Mouse (Mus musculus) liver, embryonic 13.5 days (tissue): ENCODE data around the gene Carns1. TPM values are rescaled to one million over a fixed set of nuclear protein-coding genes. Genes with fewer than 3 reads are reported as not detected.

ENCODE experiments used
- ATAC-seq: fragments of 200-750 bp; cut with Nextera tagmentation; 2 replicates; pipeline ENCODE4 v1.8.0; 2017; ENCODE audit warnings: low read depth, mild to moderate bottlenecking, moderate number of reproducible peaks, moderate library complexity
- DNase-seq: peaks from one replicate; pipeline ENCODE4 v3.0.0; 2022
- H3K27ac ChIP-seq: fragments of 300-500 bp; sonication (generic); 2 replicates; pipeline ENCODE4 v1.5.1; 2015; ENCODE audit warnings: moderate library complexity, mild to moderate bottlenecking, inconsistent platforms
- H3K27me3 ChIP-seq: fragments of 300-500 bp; sonication (generic); 2 replicates; pipeline ENCODE4 v1.6.1; 2015; ENCODE audit warnings: mild to moderate bottlenecking, inconsistent platforms
- H3K36me3 ChIP-seq: fragments of 300-500 bp; sonication (generic); 2 replicates; pipeline ENCODE4 v1.6.1; 2015; ENCODE audit warnings: mild to moderate bottlenecking, inconsistent platforms
- H3K4me1 ChIP-seq: fragments of 300-500 bp; sonication (generic); replicated peaks from 2 replicates; pipeline ENCODE4 v1.6.1; 2015; ENCODE audit warnings: inconsistent platforms
- H3K4me2 ChIP-seq: fragments of 300-500 bp; sonication (generic); 2 replicates; pipeline ENCODE4 v1.6.1; 2015; ENCODE audit warnings: inconsistent platforms, mild to moderate bottlenecking, moderate library complexity
- H3K4me3 ChIP-seq: fragments of 300-500 bp; sonication (generic); replicated peaks from 2 replicates; pipeline ENCODE4 v1.5.1; 2015; ENCODE audit warnings: mild to moderate bottlenecking, inconsistent platforms
- H3K9ac ChIP-seq: fragments of 300-500 bp; sonication (generic); 2 replicates; pipeline ENCODE4 v1.6.1; 2015; ENCODE audit warnings: mild to moderate bottlenecking, inconsistent platforms
- H3K9me3 ChIP-seq: fragments of 300-500 bp; sonication (generic); replicated peaks from 2 replicates; pipeline ENCODE4 v1.6.1; 2016; ENCODE audit warnings: inconsistent platforms
- WGBS: fragments of 180-500 bp; shearing (Covaris S2); methylation state at CpG from one replicate; pipeline ENCODE4 v1.1.7; 2015; ENCODE audit not compliant: insufficient replicate concordance; 5-methylcytosine and 5-hydroxymethylcytosine counted together
- polyA plus RNA-seq: library from polyadenylated mRNA; unstranded; fragments of >200 nt; fragmentation: Nextera tagmentation; extraction: Ambion mirVana; gene quantifications from 2 replicates; pipeline ENCODE4 v1.2.1, GENCODE M21; 2015

Gene Carns1
- polyA plus RNA-seq, 1 experiment from 2014 or later, result 0.43 TPM

DNA sequence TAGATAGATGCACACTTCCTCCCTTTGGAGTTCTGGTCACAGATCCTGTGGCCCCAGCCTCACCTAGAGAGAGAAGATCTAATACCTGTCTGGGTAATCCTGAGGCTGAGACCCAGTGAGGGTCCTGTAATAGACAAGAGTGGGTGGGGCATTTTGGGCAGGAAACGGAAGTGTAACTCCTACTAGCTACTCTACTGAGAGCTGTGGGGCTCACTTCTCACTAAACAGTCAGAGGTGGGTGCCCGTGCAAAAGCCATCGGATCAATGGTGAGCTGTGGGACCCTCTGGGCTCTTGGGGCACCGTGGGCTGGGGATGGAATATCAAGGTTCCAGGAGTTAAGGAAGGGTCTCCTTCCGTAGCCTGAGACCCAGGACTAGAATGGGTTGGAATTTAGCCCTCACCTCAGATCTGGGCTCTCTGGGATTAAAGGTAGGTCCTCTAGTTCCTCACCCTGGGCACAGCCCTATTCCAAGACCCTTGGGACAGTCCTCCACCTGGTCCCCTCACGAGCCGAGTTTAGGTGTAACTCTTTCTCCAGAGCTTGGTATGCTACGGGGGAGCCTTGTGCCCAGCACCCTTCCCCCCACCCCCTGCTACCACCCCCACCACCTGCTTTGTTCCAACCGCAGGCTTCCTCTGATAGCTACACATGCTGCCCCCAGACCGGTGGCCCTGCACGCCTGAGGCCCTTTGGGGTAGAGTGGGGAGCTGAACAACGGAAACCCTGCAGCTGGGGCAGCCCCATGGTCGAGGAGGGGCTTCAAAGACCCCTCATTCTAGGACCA is 20.6 kb downstream of the Carns1 start:
- Histone ChIP-seq H3K4me3 (peak overlapping the region; percentile 33), H3K4me2 (peak overlapping the region; percentile 41), H3K27me3 (no peaks in the 10 kb centered on the region), H3K4me1 (peaks cover 54% of the 10 kb centered on the region), H3K27ac (peak overlapping the region; percentile 55), H3K36me3 (peaks cover 82% of the 10 kb centered on the region), H3K9me3 (no peaks in the 10 kb centered on the region), H3K9ac (peak overlapping the region; percentile 51)
- peak; percentile 22; the same call in 1 of the 2 replicates for ATAC-seq
- no peak for DNase-seq
- WGBS, result 25% methylated on average over 13 of the region's 13 CpGs

DNA sequence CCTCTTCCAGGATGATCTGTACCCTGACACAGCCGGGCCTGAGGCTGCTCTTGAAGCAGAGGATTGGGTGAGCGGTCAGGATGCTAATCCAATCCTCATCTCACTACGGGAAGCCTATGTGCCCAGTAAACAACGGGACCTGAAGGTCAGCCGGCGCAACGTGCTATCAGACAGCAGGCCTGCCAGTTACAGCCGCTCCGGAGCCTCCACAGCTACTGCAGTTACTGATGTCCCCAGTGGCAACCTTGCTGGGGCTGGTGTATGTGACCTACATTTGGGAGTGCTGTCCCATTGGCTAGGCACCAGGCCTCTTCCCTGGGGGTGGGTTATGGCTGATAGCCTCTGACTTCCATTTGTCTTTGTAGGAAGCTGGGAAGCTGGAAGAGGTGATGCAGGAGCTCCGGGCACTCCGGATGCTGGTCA is 22.0 kb downstream of the Carns1 start, which contains the start of gene Ptprcap:
TSS of gene Ptprcap (plus strand) at position 373 of the 423 bp plus-strand sequence.
- peak within 1 kb of the TSS; percentile 51 for H3K9ac ChIP-seq
- ATAC-seq, result no peak

GRCm38 (mm10) chr19:4152445-4153231 is 22.6 kb downstream of the Carns1 start:
- WGBS, result 79% methylated on average over 8 of the region's 8 CpGs
- peaks cover 62% of the 10 kb centered on the region for H3K36me3 ChIP-seq
- H3K27me3 ChIP-seq, result no peaks in the 10 kb centered on the region

More for the DNA sequence above, 22.0 kb downstream of the Carns1 start, which contains the start of gene Ptprcap:
- Histone ChIP-seq H3K36me3 (peaks cover 68% of the 10 kb centered on the region), H3K9me3 (no peaks in the 10 kb centered on the region), H3K4me2 (peak within 1 kb of the TSS; percentile 41; the same call in 1 of the 2 replicates), H3K27me3 (no peaks in the 10 kb centered on the region), H3K4me1 (peaks cover 66% of the 10 kb centered on the region), H3K27ac (peak within 1 kb of the TSS; percentile 55; the same call in 1 of the 2 replicates), H3K4me3 (peak within 1 kb of the TSS; percentile 33; the same call in 1 of the 2 replicates)
- no peak for DNase-seq
- WGBS, result 78% methylated on average over 11 of the region's 11 CpGs

DNA sequence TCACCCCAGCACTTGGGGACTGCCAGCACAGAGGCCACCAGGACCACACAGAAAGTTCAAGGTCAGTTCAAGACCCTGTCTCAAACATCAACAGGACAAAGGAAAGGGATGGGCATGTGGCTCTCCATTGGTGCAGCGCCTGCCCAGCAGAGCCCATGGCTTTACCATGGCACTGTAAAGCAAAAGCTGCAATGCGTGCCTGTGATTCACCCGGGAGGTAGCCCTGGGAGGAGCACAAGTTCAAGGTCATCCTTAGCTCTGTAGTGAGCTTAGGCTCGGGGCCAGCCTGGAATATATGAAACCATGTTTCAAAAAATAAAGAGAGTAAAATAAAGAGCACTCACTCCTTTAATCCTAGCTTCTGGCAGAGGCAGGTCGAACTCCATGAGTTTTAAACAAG is 23.4 kb downstream of the Carns1 start:
- ATAC-seq (no peak), DNase-seq (no peak)
- Histone ChIP-seq H3K4me1 (peaks cover 77% of the 10 kb centered on the region), H3K9me3 (no peaks in the 10 kb centered on the region), H3K9ac (no peak overlapping the region), H3K36me3 (peaks cover 55% of the 10 kb centered on the region), H3K27ac (no peak overlapping the region), H3K4me3 (no peak overlapping the region), H3K27me3 (no peaks in the 10 kb centered on the region), H3K4me2 (no peak overlapping the region)
- WGBS, result 75% methylated on average over 5 of the region's 5 CpGs

More at GRCm38 (mm10) chr19:4152445-4153231, 22.6 kb downstream of the Carns1 start:
- H3K4me1 ChIP-seq, result peaks cover 72% of the 10 kb centered on the region
- no peak overlapping the region for H3K27ac ChIP-seq
- no peaks in the 10 kb centered on the region for H3K9me3 ChIP-seq
- no peak overlapping the region for H3K4me2 ChIP-seq
- DNase-seq (no peak), ATAC-seq (no peak)
- H3K4me3 ChIP-seq, result no peak overlapping the region
- H3K9ac ChIP-seq, result no peak overlapping the region

DNA sequence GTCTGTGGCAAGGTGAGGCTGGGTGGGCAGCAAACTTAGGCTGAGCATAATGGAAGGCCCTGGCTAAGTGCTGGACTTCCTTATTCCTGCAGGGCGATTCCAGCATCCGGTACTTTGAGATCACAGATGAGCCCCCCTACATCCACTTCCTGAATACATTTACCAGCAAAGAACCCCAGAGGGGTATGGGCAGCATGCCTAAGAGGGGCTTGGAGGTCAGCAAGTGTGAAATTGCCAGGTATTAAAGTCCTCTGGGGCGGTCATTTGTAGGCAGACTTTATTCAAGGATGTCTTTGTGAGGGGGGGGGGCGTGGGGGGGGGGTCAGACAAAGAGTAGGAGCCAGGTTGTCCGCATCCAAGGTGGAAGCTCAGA is 23.8 kb downstream of the Carns1 start:
- H3K9me3 ChIP-seq, result no peaks in the 10 kb centered on the region
- H3K4me2 ChIP-seq, result no peak overlapping the region
- H3K4me3 ChIP-seq, result no peak overlapping the region
- no peak overlapping the region for H3K27ac ChIP-seq
- ATAC-seq (no peak), DNase-seq (no peak)
- peaks cover 51% of the 10 kb centered on the region for H3K36me3 ChIP-seq
- H3K27me3 ChIP-seq, result no peaks in the 10 kb centered on the region
- WGBS, result 67% methylated on average over 5 of the region's 5 CpGs
- no peak overlapping the region for H3K9ac ChIP-seq
- peaks cover 77% of the 10 kb centered on the region for H3K4me1 ChIP-seq

DNA sequence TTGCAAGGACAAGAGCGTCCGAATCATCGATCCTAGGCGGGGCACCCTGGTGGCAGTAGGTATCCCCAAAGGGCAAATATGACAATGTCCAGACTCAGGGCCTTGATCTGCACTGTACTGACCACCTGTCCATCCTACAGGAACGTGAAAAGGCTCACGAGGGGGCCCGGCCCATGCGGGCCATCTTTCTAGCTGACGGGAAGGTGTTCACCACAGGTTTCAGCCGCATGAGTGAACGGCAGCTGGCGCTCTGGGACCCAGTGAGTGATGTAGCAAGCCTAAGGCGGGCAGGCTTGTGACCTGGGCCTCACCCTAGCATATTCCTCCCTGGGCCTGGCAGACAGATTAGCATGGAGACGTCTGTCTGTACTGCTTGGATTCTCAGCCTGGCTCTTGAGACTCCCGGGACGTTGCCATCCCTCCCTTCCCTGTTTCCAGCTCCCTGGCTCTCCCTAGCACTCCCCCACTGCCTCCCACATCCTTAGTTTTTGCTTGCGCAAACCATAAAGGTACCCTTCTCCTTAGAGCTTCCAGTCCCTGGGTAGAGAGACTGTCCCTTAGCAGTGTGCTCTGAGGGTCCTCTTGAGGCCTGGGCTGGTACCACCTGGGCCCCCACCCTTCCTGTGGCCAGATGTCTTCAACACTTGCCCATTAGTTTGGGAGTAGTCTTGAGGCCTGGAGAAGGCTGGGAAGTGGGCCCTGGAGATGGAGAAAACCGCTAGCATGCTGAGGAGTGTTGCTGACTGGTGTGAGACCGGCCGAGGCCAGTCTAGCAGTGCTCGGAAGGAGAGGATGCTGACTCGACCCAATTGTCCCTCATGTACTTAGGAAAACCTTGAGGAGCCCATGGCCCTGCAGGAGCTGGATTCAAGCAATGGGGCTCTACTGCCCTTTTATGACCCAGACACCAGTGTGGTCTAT is 24.5 kb downstream of the Carns1 start:
- WGBS, result 80% methylated on average over 22 of the region's 22 CpGs
- no peak overlapping the region for H3K27ac ChIP-seq
- ATAC-seq, result no peak
- H3K36me3 ChIP-seq, result peaks cover 44% of the 10 kb centered on the region
- peaks cover 76% of the 10 kb centered on the region for H3K4me1 ChIP-seq
- H3K4me2 ChIP-seq, result no peak overlapping the region
- DNase-seq, result no peak
- no peaks in the 10 kb centered on the region for H3K27me3 ChIP-seq
- no peak overlapping the region for H3K4me3 ChIP-seq
- no peak overlapping the region for H3K9ac ChIP-seq
- H3K9me3 ChIP-seq, result 0 out of 2 replicates have a peak, but pooled peaks cover 2% of the 10 kb centered on the region

DNA sequence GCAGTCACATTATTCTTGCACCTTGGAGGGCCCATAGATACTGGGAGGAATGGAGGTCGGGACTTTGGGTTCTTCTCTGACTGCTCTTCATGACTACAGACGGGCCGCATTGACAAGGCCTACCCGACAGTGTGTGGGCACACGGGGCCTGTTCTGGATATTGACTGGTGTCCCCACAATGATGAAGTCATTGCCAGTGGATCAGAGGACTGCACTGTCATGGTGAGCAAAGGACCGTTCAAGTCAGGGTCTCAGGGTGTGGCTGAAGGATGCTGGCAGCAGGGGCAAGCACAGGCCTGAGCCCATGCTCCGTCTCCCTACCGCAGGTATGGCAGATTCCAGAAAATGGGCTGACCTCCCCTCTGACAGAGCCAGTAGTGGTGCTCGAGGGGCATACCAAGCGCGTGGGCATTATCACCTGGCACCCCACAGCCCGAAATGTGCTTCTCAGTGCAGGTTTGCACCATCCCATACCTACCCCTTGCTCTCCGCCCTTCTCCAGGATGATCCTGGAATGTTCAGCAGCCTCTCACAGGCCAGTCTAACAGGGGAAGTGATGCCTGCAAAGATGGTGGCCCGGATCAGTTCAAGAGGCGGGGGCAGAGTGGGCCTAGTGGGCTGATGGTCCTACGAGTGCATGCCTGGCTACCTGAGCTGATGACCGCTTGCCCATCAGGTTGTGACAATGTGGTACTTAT is 25.4 kb downstream of the Carns1 start:
- Histone ChIP-seq H3K36me3 (peaks cover 40% of the 10 kb centered on the region), H3K4me2 (peak overlapping the region; percentile 84), H3K4me3 (peak overlapping the region; percentile 86), H3K9me3 (0 out of 2 replicates have a peak, but pooled peaks cover 4% of the 10 kb centered on the region), H3K9ac (no peak overlapping the region), H3K4me1 (peaks cover 69% of the 10 kb centered on the region), H3K27ac (peak overlapping the region; percentile 9; the same call in 1 of the 2 replicates), H3K27me3 (no peaks in the 10 kb centered on the region)
- 85% methylated on average over 17 of the region's 17 CpGs for WGBS
- no peak for DNase-seq
- no peak for ATAC-seq

DNA sequence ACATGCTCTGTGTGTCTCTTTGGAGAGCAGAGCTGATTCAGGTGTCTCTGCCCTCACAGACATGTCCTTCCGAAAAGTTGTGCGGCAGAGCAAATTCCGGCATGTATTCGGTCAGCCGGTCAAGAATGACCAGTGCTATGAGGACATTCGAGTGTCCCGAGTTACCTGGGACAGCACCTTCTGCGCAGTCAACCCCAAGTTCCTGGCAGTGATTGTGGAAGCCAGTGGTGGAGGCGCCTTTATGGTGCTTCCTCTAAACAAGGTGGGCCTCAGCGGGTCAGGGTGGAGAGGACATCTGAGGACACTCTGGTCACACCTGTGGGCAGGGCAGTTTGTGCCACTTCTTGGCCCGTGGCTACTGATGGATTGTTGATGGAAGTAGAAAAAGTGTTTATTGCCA is 26.0 kb downstream of the Carns1 start:
- H3K27ac ChIP-seq, result peak overlapping the region; percentile 81
- no peak for DNase-seq
- 0 out of 2 replicates have a peak, but pooled peaks cover 4% of the 10 kb centered on the region for H3K9me3 ChIP-seq
- peak overlapping the region; percentile 87 for H3K9ac ChIP-seq
- no peak for ATAC-seq
- H3K27me3 ChIP-seq, result no peaks in the 10 kb centered on the region
- peak overlapping the region; percentile 86 for H3K4me3 ChIP-seq
- peaks cover 40% of the 10 kb centered on the region for H3K36me3 ChIP-seq
- peaks cover 63% of the 10 kb centered on the region for H3K4me1 ChIP-seq
- peak overlapping the region; percentile 84 for H3K4me2 ChIP-seq
- 74% methylated on average over 11 of the region's 11 CpGs for WGBS

- Histone ChIP-seq H3K9me3 (0 out of 2 replicates have a peak, but pooled peaks cover 4% of the 10 kb centered on the region), H3K9ac (peak overlapping the region; percentile 87), H3K4me2 (peak overlapping the region; percentile 84), H3K4me1 (peaks cover 58% of the 10 kb centered on the region), H3K4me3 (peak overlapping the region; percentile 86), H3K27me3 (no peaks in the 10 kb centered on the region), H3K36me3 (peaks cover 38% of the 10 kb centered on the region), H3K27ac (peak overlapping the region; percentile 81)
- 2% methylated on average over 8 of the region's 8 CpGs for WGBS
- DNase-seq, result no peak
- ATAC-seq, result peak; percentile 26
These were observed 26.5 kb downstream of the Carns1 start for GRCm38 (mm10) chr19:4148819-4149218.

- H3K27ac ChIP-seq, result peak within 1 kb of the TSS; percentile 81
- 0 out of 2 replicates have a peak, but pooled peaks cover 4% of the 10 kb centered on the region for H3K9me3 ChIP-seq
- H3K27me3 ChIP-seq, result no peaks in the 10 kb centered on the region
- ATAC-seq (peak; percentile 92), DNase-seq (peak; percentile 92)
- peak within 1 kb of the TSS; percentile 86 for H3K4me3 ChIP-seq
- H3K4me1 ChIP-seq, result peaks cover 57% of the 10 kb centered on the region
- peak within 1 kb of the TSS; percentile 87 for H3K9ac ChIP-seq
- H3K36me3 ChIP-seq, result peaks cover 34% of the 10 kb centered on the region
- under 1% methylated on average over 33 of the region's 33 CpGs for WGBS
- peak within 1 kb of the TSS; percentile 84 for H3K4me2 ChIP-seq
These were observed 26.8 kb downstream of the Carns1 start, which contains the start of gene Coro1b for GRCm38 (mm10) chr19:4148491-4148806. Coro1b (plus strand) TSS chr19:4148619.
